Mouse (Mus musculus) myocyte (in vitro differentiated cells): Measurements from ENCODE around the gene Sohlh2.

Experiments used
- E2F4 ChIP-seq: IDR thresholded peaks from one replicate; pipeline ENCODE4 v1.6.1; 2011; ENCODE audit warnings: mild to moderate bottlenecking, control low read depth, moderate library complexity; ENCODE audit not compliant: insufficient read depth
- MAX ChIP-seq: IDR thresholded peaks from one replicate; pipeline ENCODE4 v1.6.1; 2011; ENCODE audit warnings: low read depth, mild to moderate bottlenecking, control low read depth
- MYOD1 ChIP-seq, 3 experiments: IDR thresholded peaks; one replicate each; pipeline ENCODE4 v1.6.1; 2011; ENCODE audit warnings: control low read depth in 2 of 3, low read depth in 2 of 3, mild to moderate bottlenecking in 2 of 3, moderate library complexity in 1 of 3; ENCODE audit not compliant: insufficient read length in 2 of 3, control insufficient read depth in 1 of 3
- POLR2A ChIP-seq: IDR thresholded peaks from one replicate; pipeline ENCODE4 v1.6.1; 2011; ENCODE audit warnings: low read depth, mild to moderate bottlenecking, control low read depth, moderate library complexity; ENCODE audit not compliant: insufficient read length

DNA sequence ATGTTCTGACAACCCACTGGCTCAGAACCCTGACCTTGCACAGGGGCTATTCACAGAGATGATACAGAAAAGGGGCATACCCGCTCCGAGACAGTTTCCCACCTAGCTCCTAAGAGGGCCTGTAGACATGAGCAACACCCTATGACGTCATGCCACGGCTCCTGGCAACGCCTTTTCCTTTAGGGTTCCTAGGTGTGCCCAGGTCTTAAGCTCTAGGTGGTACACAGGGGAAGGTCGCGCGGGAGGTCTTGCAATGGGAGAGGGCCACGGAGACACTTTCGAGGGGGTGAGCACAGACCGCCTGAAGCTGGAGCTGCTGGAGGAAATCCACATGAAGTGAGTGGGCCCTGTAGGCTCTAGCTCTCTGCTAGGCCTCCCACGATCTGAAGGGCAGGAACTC, 42.0 kb upstream of the Sohlh2 start:
- TF ChIP-seq POLR2A: no peak
- TF ChIP-seq MAX: no peak
- TF ChIP-seq E2F4: no peak
- no peak for TF ChIP-seq MYOD1 (IDR thresholded peaks at IDR 0.05; ENCODE audit: control insufficient read depth in 1 of 3, insufficient read length in 2 of 3, low read depth in 2 of 3)
